Mouse (Mus musculus) olfactory bulb, adult 2 months (tissue): Measurements from ENCODE around the gene Lce1h. TPM values are rescaled to one million over a fixed set of nuclear protein-coding genes. Genes with fewer than 3 reads are reported as not detected.

Source experiments
- H3K27ac ChIP-seq: fragments of 200-500 bp; 2 replicates; pipeline ENCODE4 v1.5.1; 2012; ENCODE audit warnings: low read depth, low read length; ENCODE audit not compliant: insufficient read depth
- H3K4me1 ChIP-seq: fragments of 200-500 bp; 2 replicates; pipeline ENCODE4 v1.6.1; 2012; ENCODE audit warnings: low read length; ENCODE audit not compliant: control insufficient read depth, insufficient read depth
- H3K4me3 ChIP-seq: fragments of 200-500 bp; 2 replicates; pipeline ENCODE4 v1.5.1; 2012; ENCODE audit warnings: mild to moderate bottlenecking, low read depth, low read length, moderate library complexity; ENCODE audit not compliant: insufficient read depth
- CTCF ChIP-seq: fragments of 200-500 bp; IDR thresholded peaks from 2 replicates; pipeline ENCODE4 v1.5.1; 2012; ENCODE audit warnings: low read depth, mild to moderate bottlenecking, low read length, moderate library complexity; ENCODE audit not compliant: insufficient read depth
- POLR2A ChIP-seq: fragments of 200-500 bp; IDR thresholded peaks from 2 replicates; pipeline ENCODE4 v1.6.1; 2012; ENCODE audit warnings: mild to moderate bottlenecking, low read depth, low read length, moderate library complexity; ENCODE audit not compliant: insufficient read depth
- polyA plus RNA-seq: library from polyadenylated mRNA; stranded (reverse); fragments of >200 nt; gene quantifications from 2 replicates; pipeline ENCODE4 v1.2.4, GENCODE M21; 2012; ENCODE audit warnings: low replicate concordance; ENCODE audit not compliant: missing spikeins, insufficient read depth, insufficient read length

Lce1h gene
- polyA plus RNA-seq, 1 experiment, result not detected

GRCm38 (mm10) chr3:92715122-92715521 is 49.7 kb downstream of the Lce1h start:
- TF ChIP-seq POLR2A, result no peak
- TF ChIP-seq CTCF, result no peak
- Histone ChIP-seq H3K27ac (no peak overlapping the region), H3K4me3 (no peak overlapping the region), H3K4me1 (no peaks in the 10 kb centered on the region)

Other genes with a start within 250 kb of the Lce1h start
- gene 2310046K23Rik, start 230.6 kb downstream of the Lce1h start, polyA plus RNA-seq, result not detected in 2 replicates
- not detected in 2 replicates for gene Ivl, start 191.3 kb downstream of the Lce1h start, polyA plus RNA-seq
- not detected in 2 replicates for gene Smcp, start 176.1 kb downstream of the Lce1h start, polyA plus RNA-seq
- not detected in 2 replicates for gene 2210017I01Rik, start 157.6 kb downstream of the Lce1h start, polyA plus RNA-seq
- gene Lce6a, start 143.4 kb downstream of the Lce1h start, polyA plus RNA-seq, result not detected in 2 replicates
- not detected in 2 replicates for gene Lce1a1, start 116.8 kb downstream of the Lce1h start, polyA plus RNA-seq
- gene Lce1b, start 108.1 kb downstream of the Lce1h start, polyA plus RNA-seq, result not detected in 2 replicates
- gene Lce1a2, start 94.8 kb downstream of the Lce1h start, polyA plus RNA-seq, result not detected in 2 replicates
- gene Lce1c, start 85.8 kb downstream of the Lce1h start, polyA plus RNA-seq, result not detected in 2 replicates
- not detected in 2 replicates for gene Lce1d, start 77.9 kb downstream of the Lce1h start, polyA plus RNA-seq
- not detected in 2 replicates for gene Lce1e, start 56.0 kb downstream of the Lce1h start, polyA plus RNA-seq
- gene Lce1f, start 44.7 kb downstream of the Lce1h start, polyA plus RNA-seq, result not detected in 2 replicates
- gene Gm38119, start 26.0 kb downstream of the Lce1h start, polyA plus RNA-seq, result not detected in 2 replicates
- not detected in 2 replicates for gene Lce1g, start 12.7 kb downstream of the Lce1h start, polyA plus RNA-seq
- not detected in 2 replicates for gene Lce1i, start 13.8 kb upstream of the Lce1h start, polyA plus RNA-seq
- gene Lce1j, start 25.4 kb upstream of the Lce1h start, polyA plus RNA-seq, result not detected in 2 replicates
- not detected in 2 replicates for gene Lce1k, start 42.8 kb upstream of the Lce1h start, polyA plus RNA-seq
- gene Kprp, start 62.2 kb upstream of the Lce1h start, polyA plus RNA-seq, result not detected in 2 replicates
- gene Lce1l, start 86.2 kb upstream of the Lce1h start, polyA plus RNA-seq, result not detected in 2 replicates
- not detected in 2 replicates for gene 2310050C09Rik, start 105.2 kb upstream of the Lce1h start, polyA plus RNA-seq
- gene Lce3a, start 161.2 kb upstream of the Lce1h start, polyA plus RNA-seq, result not detected in 2 replicates
- not detected in 2 replicates for gene Lce3b, start 167.9 kb upstream of the Lce1h start, polyA plus RNA-seq
- gene Lce3c, start 179.4 kb upstream of the Lce1h start, polyA plus RNA-seq, result not detected in 2 replicates
- gene Lce3d, start 192.3 kb upstream of the Lce1h start, polyA plus RNA-seq, result not detected in 2 replicates
- gene Lce3e, start 202.0 kb upstream of the Lce1h start, polyA plus RNA-seq, result not detected in 2 replicates
- not detected in 2 replicates for gene Lce3f, start 227.2 kb upstream of the Lce1h start, polyA plus RNA-seq